Mouse (Mus musculus) brain, embryonic 14.5 days (tissue): ENCODE measurements around the gene Cdk17. TPM values are rescaled to one million over a fixed set of nuclear protein-coding genes. Genes with fewer than 3 reads are reported as not detected.

Source experiments
- DNase-seq: peaks from one replicate; pipeline ENCODE4 v3.0.0-alpha.2; 2011; ENCODE audit warnings: low read depth
- CTCF ChIP-seq: fragments of 200-500 bp; IDR thresholded peaks from 2 replicates; pipeline ENCODE4 v1.5.1; 2012; ENCODE audit warnings: inconsistent platforms, mild to moderate bottlenecking, moderate library complexity, borderline replicate concordance; ENCODE audit not compliant: insufficient read depth, insufficient read length; ENCODE audit errors: extremely low read depth
- POLR2A ChIP-seq: fragments of 200-500 bp; IDR thresholded peaks from 2 replicates; pipeline ENCODE4 v1.6.1; 2012; ENCODE audit warnings: mild to moderate bottlenecking, inconsistent platforms, borderline replicate concordance; ENCODE audit not compliant: poor library complexity, insufficient read depth, insufficient read length, severe bottlenecking; ENCODE audit errors: extremely low read depth
- polyA plus RNA-seq: library from polyadenylated mRNA; depleted of rRNA; stranded (reverse); fragments of >200 nt; gene quantifications from 2 replicates; pipeline ENCODE4 v1.2.3, GENCODE M21; 2012

Gene Cdk17
- polyA plus RNA-seq, 1 experiment = 70.5 TPM

GRCm38 (mm10) chr10:93179669-93180460 is 19.2 kb downstream of the Cdk17 start:
- no peak for DNase-seq
- TF ChIP-seq POLR2A (no peak), CTCF (no peak)

GRCm38 (mm10) chr10:93184351-93184976 is 23.8 kb downstream of the Cdk17 start:
- DNase-seq = no peak
- no peak for TF ChIP-seq CTCF
- TF ChIP-seq POLR2A = no peak

- no peak for DNase-seq
These were observed 27.8 kb downstream of the Cdk17 start for GRCm38 (mm10) chr10:93188440-93188999.

GRCm38 (mm10) chr10:93190475-93191262 is 30.0 kb downstream of the Cdk17 start:
- DNase-seq = no peak
- TF ChIP-seq POLR2A = no peak
- no peak for TF ChIP-seq CTCF

More at GRCm38 (mm10) chr10:93188440-93188999, 27.8 kb downstream of the Cdk17 start:
- TF ChIP-seq POLR2A = no peak
- TF ChIP-seq CTCF = no peak

- TF ChIP-seq CTCF (no peak), POLR2A (no peak)
- DNase-seq = no peak
These were observed 36.4 kb downstream of the Cdk17 start for GRCm38 (mm10) chr10:93197092-93197491.

GRCm38 (mm10) chr10:93198958-93199357 is 38.3 kb downstream of the Cdk17 start:
- no peak for DNase-seq
- TF ChIP-seq CTCF (no peak), POLR2A (no peak)

- no peak for TF ChIP-seq POLR2A
- no peak for TF ChIP-seq CTCF
- DNase-seq = no peak
These were observed 41.3 kb downstream of the Cdk17 start for GRCm38 (mm10) chr10:93201846-93202458.

GRCm38 (mm10) chr10:93205287-93205956 is 44.7 kb downstream of the Cdk17 start:
- DNase-seq = no peak
- TF ChIP-seq POLR2A = no peak
- no peak for TF ChIP-seq CTCF

GRCm38 (mm10) chr10:93207176-93207575 is 46.5 kb downstream of the Cdk17 start:
- DNase-seq = no peak
- TF ChIP-seq POLR2A (no peak), CTCF (no peak)

GRCm38 (mm10) chr10:93212699-93213098 is 52.0 kb downstream of the Cdk17 start:
- no peak for DNase-seq
- TF ChIP-seq POLR2A (no peak), CTCF (no peak)
